Mouse (Mus musculus): ENCODE data around the gene Sh3bp4. TPM values are rescaled to one million over a fixed set of nuclear protein-coding genes. Genes with fewer than 3 reads are reported as not detected.

Gene Sh3bp4
- polyA plus RNA-seq, 1 experiment from 2014 or later, result 23.8 TPM

- Histone ChIP-seq H3K36me3 (no peaks in the 10 kb centered on the region), H3K4me1 (peaks cover 82% of the 10 kb centered on the region), H3K9me3 (replicated peaks) (no peaks in the 10 kb centered on the region), H3K4me3 (peak overlapping the region; percentile 93), H3K27me3 (ENCODE audit: low read depth, poor library complexity, severe bottlenecking) (no peaks in the 10 kb centered on the region), H3K27ac (replicated peaks) (peak overlapping the region; percentile 95)
- WGBS, result 80% methylated on average over 5 of the region's 5 CpGs
- no peak for DNase-seq (ENCODE audit: low spot score)
Measured at GRCm38 (mm10) chr1:89073291-89073846, 3.2 kb downstream of the Sh3bp4 start.

- peaks cover 82% of the 10 kb centered on the region for H3K4me1 ChIP-seq
- H3K36me3 ChIP-seq, result no peaks in the 10 kb centered on the region
- H3K9me3 ChIP-seq (replicated peaks), result no peaks in the 10 kb centered on the region
- no peak for DNase-seq (ENCODE audit: low spot score)
- H3K4me3 ChIP-seq, result no peak overlapping the region
- WGBS, result 72% methylated on average over 6 of the region's 6 CpGs
- no peaks in the 10 kb centered on the region for H3K27me3 ChIP-seq (ENCODE audit: low read depth, poor library complexity, severe bottlenecking)
- no peak overlapping the region for H3K27ac ChIP-seq (replicated peaks)
Measured at GRCm38 (mm10) chr1:89074678-89075077, 4.5 kb downstream of the Sh3bp4 start.

- Histone ChIP-seq H3K4me1 (peaks cover 85% of the 10 kb centered on the region), H3K9me3 (replicated peaks) (no peaks in the 10 kb centered on the region), H3K36me3 (no peaks in the 10 kb centered on the region), H3K27ac (replicated peaks) (no peak overlapping the region), H3K27me3 (ENCODE audit: low read depth, poor library complexity, severe bottlenecking) (no peaks in the 10 kb centered on the region), H3K4me3 (no peak overlapping the region)
- no peak for DNase-seq (ENCODE audit: low spot score)
- 68% methylated on average over 8 of the region's 8 CpGs for WGBS
Measured at GRCm38 (mm10) chr1:89075120-89075519, 4.9 kb downstream of the Sh3bp4 start.

GRCm38 (mm10) chr1:89076777-89077176 is 6.6 kb downstream of the Sh3bp4 start:
- Histone ChIP-seq H3K27ac (replicated peaks) (no peak overlapping the region), H3K36me3 (no peaks in the 10 kb centered on the region), H3K4me3 (no peak overlapping the region), H3K27me3 (ENCODE audit: low read depth, poor library complexity, severe bottlenecking) (no peaks in the 10 kb centered on the region), H3K9me3 (replicated peaks) (no peaks in the 10 kb centered on the region), H3K4me1 (peaks cover 91% of the 10 kb centered on the region)
- WGBS, result 90% methylated on average over 9 of the region's 9 CpGs
- no peak for DNase-seq (ENCODE audit: low spot score)

- Histone ChIP-seq H3K27ac (replicated peaks) (no peak overlapping the region), H3K9me3 (replicated peaks) (no peaks in the 10 kb centered on the region), H3K27me3 (ENCODE audit: low read depth, poor library complexity, severe bottlenecking) (no peaks in the 10 kb centered on the region), H3K36me3 (no peaks in the 10 kb centered on the region), H3K4me3 (no peak overlapping the region), H3K4me1 (peaks cover 91% of the 10 kb centered on the region)
- WGBS, result 74% methylated on average over 2 of the region's 2 CpGs
- no peak for DNase-seq (ENCODE audit: low spot score)
Measured at GRCm38 (mm10) chr1:89078240-89078639, 8.0 kb downstream of the Sh3bp4 start.

GRCm38 (mm10) chr1:89078730-89079129 is 8.5 kb downstream of the Sh3bp4 start:
- no peak overlapping the region for H3K4me3 ChIP-seq
- H3K27me3 ChIP-seq (ENCODE audit: low read depth, poor library complexity, severe bottlenecking), result no peaks in the 10 kb centered on the region
- no peak for DNase-seq (ENCODE audit: low spot score)
- H3K27ac ChIP-seq (replicated peaks), result peak overlapping the region; percentile 29; the same call in 1 of the 2 replicates
- H3K36me3 ChIP-seq, result peaks cover 4% of the 10 kb centered on the region; the same call in 1 of the 2 replicates
- H3K4me1 ChIP-seq, result peaks cover 91% of the 10 kb centered on the region
- no peaks in the 10 kb centered on the region for H3K9me3 ChIP-seq (replicated peaks)
- whole genome bisulfite sequencing, result 21% methylated on average over 9 of the region's 9 CpGs

GRCm38 (mm10) chr1:89079239-89079638 is 9.0 kb downstream of the Sh3bp4 start:
- no peak for DNase-seq (ENCODE audit: low spot score)
- H3K27me3 ChIP-seq (ENCODE audit: low read depth, poor library complexity, severe bottlenecking), result no peaks in the 10 kb centered on the region
- WGBS, result 48% methylated on average over 2 of the region's 2 CpGs
- peaks cover 87% of the 10 kb centered on the region for H3K4me1 ChIP-seq
- no peak overlapping the region for H3K4me3 ChIP-seq
- H3K9me3 ChIP-seq (replicated peaks), result no peaks in the 10 kb centered on the region
- peak overlapping the region; percentile 29 for H3K27ac ChIP-seq (replicated peaks)
- H3K36me3 ChIP-seq, result peaks cover 7% of the 10 kb centered on the region; the same call in 1 of the 2 replicates

- H3K9me3 ChIP-seq (replicated peaks), result no peaks in the 10 kb centered on the region
- no peaks in the 10 kb centered on the region for H3K27me3 ChIP-seq (ENCODE audit: low read depth, poor library complexity, severe bottlenecking)
- no peak for DNase-seq (ENCODE audit: low spot score)
- H3K4me1 ChIP-seq, result peaks cover 86% of the 10 kb centered on the region
- H3K27ac ChIP-seq (replicated peaks), result no peak overlapping the region
- no peak overlapping the region for H3K4me3 ChIP-seq
- 80% methylated on average over 8 of the region's 8 CpGs for WGBS
- H3K36me3 ChIP-seq, result peaks cover 13% of the 10 kb centered on the region
Measured at GRCm38 (mm10) chr1:89080371-89080770, 10.2 kb downstream of the Sh3bp4 start.

GRCm38 (mm10) chr1:89080795-89081194 is 10.6 kb downstream of the Sh3bp4 start:
- Histone ChIP-seq H3K27me3 (ENCODE audit: low read depth, poor library complexity, severe bottlenecking) (no peaks in the 10 kb centered on the region), H3K36me3 (peaks cover 13% of the 10 kb centered on the region), H3K9me3 (replicated peaks) (no peaks in the 10 kb centered on the region), H3K4me1 (peaks cover 84% of the 10 kb centered on the region), H3K4me3 (no peak overlapping the region), H3K27ac (replicated peaks) (no peak overlapping the region)
- 72% methylated on average over 5 of the region's 5 CpGs for WGBS
- DNase-seq (ENCODE audit: low spot score), result no peak

GRCm38 (mm10) chr1:89081371-89081770 is 11.2 kb downstream of the Sh3bp4 start:
- peaks cover 84% of the 10 kb centered on the region for H3K4me1 ChIP-seq
- H3K36me3 ChIP-seq, result peaks cover 13% of the 10 kb centered on the region
- no peak overlapping the region for H3K27ac ChIP-seq (replicated peaks)
- H3K27me3 ChIP-seq (ENCODE audit: low read depth, poor library complexity, severe bottlenecking), result no peaks in the 10 kb centered on the region
- 76% methylated on average over 4 of the region's 4 CpGs for WGBS
- H3K4me3 ChIP-seq, result no peak overlapping the region
- DNase-seq (ENCODE audit: low spot score), result no peak
- no peaks in the 10 kb centered on the region for H3K9me3 ChIP-seq (replicated peaks)

- DNase-seq (ENCODE audit: low spot score), result no peak
- H3K4me1 ChIP-seq, result peaks cover 84% of the 10 kb centered on the region
- 50% methylated on average over 14 of the region's 14 CpGs for WGBS
Measured at GRCm38 (mm10) chr1:89082171-89082882, 12.1 kb downstream of the Sh3bp4 start.

GRCm38 (mm10) chr1:89086575-89087153 is 16.4 kb downstream of the Sh3bp4 start:
- H3K36me3 ChIP-seq, result peaks cover 13% of the 10 kb centered on the region
- WGBS, result 89% methylated on average over 9 of the region's 9 CpGs
- H3K4me3 ChIP-seq, result no peak overlapping the region
- H3K4me1 ChIP-seq, result peaks cover 80% of the 10 kb centered on the region
- no peak for DNase-seq (ENCODE audit: low spot score)
- H3K9me3 ChIP-seq (replicated peaks), result no peaks in the 10 kb centered on the region
- 0 out of 2 replicates have a peak overlapping the region, but pooled peaks have one; percentile 17 for H3K27ac ChIP-seq (replicated peaks)
- H3K27me3 ChIP-seq (ENCODE audit: low read depth, poor library complexity, severe bottlenecking), result no peaks in the 10 kb centered on the region

More at GRCm38 (mm10) chr1:89082171-89082882, 12.1 kb downstream of the Sh3bp4 start:
- H3K4me3 ChIP-seq, result no peak overlapping the region
- H3K36me3 ChIP-seq, result peaks cover 13% of the 10 kb centered on the region
- peak overlapping the region; percentile 28; the same call in 1 of the 2 replicates for H3K27ac ChIP-seq (replicated peaks)
- no peaks in the 10 kb centered on the region for H3K27me3 ChIP-seq (ENCODE audit: low read depth, poor library complexity, severe bottlenecking)
- H3K9me3 ChIP-seq (replicated peaks), result no peaks in the 10 kb centered on the region

- no peaks in the 10 kb centered on the region for H3K9me3 ChIP-seq (replicated peaks)
- no peak overlapping the region for H3K4me3 ChIP-seq
- no peaks in the 10 kb centered on the region for H3K27me3 ChIP-seq (ENCODE audit: low read depth, poor library complexity, severe bottlenecking)
- H3K36me3 ChIP-seq, result peaks cover 13% of the 10 kb centered on the region
- no peak for DNase-seq (ENCODE audit: low spot score)
- WGBS, result 73% methylated on average over 10 of the region's 10 CpGs
- peak overlapping the region; percentile 33; the same call in 1 of the 2 replicates for H3K27ac ChIP-seq (replicated peaks)
- H3K4me1 ChIP-seq, result peaks cover 80% of the 10 kb centered on the region
Measured at GRCm38 (mm10) chr1:89088144-89088543, 17.9 kb downstream of the Sh3bp4 start.

All from midbrain, embryonic 10.5 days (tissue).